Mouse (Mus musculus): ENCODE measurements around the gene Myh2. TPM values are rescaled to one million over a fixed set of nuclear protein-coding genes. Genes with fewer than 3 reads are reported as not detected.

Gene Myh2
- polyA plus RNA-seq (2015; fragmentation: Nextera tagmentation; extraction: Ambion mirVana), result 0.03 and 0.05 TPM in 2 replicates

DNA sequence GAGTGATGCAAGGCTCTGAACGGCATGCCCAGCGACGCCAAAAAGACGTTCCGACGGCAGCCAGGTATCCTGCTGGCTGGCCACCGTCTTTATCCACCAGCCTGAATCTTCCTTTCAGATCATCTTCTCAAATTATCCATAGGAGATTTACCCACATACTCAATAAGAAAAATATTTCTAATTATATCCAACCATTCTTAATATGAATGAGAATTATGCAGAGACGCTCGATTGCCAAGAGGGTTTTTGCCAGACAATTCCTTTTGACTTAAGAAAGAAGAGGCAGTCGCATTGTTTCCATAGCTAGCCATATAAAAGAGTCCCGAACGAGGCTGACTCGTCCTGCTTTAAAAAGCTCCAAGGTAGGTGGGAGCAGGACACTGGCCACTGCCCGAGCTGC, at the start of gene Myh2:
TSS of gene Myh2 (plus strand) at position 301 of the 400 bp plus-strand sequence.
- Histone ChIP-seq H3K4me3 (ENCODE audit: low read length) (no peak within 1 kb of the TSS), H3K27me3 (ENCODE audit: control insufficient read depth, insufficient read depth, low read length) (no peaks in the 10 kb centered on the region), H3K9ac (ENCODE audit: low read length) (no peak within 1 kb of the TSS), H3K9me3 (replicated peaks; ENCODE audit: control insufficient read depth, low read length) (no peaks in the 10 kb centered on the region), H3K4me1 (ENCODE audit: control insufficient read depth, insufficient read depth, low read length) (no peaks in the 10 kb centered on the region), H3K36me3 (ENCODE audit: control insufficient read depth, insufficient read depth) (no peaks in the 10 kb centered on the region), H3K27ac (ENCODE audit: low read length) (no peak within 1 kb of the TSS), H3K4me2 (ENCODE audit: low read depth, low read length) (no peak within 1 kb of the TSS)
- no peak for ATAC-seq (replicated peaks; ENCODE audit: extremely low read depth, insufficient read depth, low FRiP score)
- 81% methylated on average over 14 of the region's 14 CpGs for WGBS

DNA sequence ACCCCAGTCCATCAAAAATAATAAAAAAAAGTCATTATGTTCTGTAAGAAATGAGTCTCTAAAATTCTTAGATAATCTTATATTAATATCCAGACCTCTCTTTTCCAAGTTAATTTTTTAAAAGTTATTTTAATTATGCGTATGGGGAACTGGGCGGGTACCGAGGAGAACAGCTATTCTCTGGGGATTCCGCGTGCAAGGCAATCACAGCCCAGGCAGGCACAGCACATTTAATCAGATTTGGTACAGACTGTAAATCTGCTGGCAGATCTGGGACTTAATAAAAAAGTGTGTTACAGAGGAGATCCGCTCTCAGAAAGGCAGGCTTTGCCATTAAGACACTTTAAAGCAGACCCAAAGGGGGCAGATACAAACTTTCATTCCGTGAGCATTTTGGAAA, 45.9 kb upstream of the Myh2 start:
- no peak overlapping the region for H3K27ac ChIP-seq (ENCODE audit: low read length)
- 86% methylated on average over 7 of the region's 7 CpGs for WGBS
- H3K4me3 ChIP-seq (ENCODE audit: low read length), result no peak overlapping the region
- H3K36me3 ChIP-seq (ENCODE audit: control insufficient read depth, insufficient read depth), result no peaks in the 10 kb centered on the region
- no peaks in the 10 kb centered on the region for H3K4me1 ChIP-seq (ENCODE audit: control insufficient read depth, insufficient read depth, low read length)
- no peaks in the 10 kb centered on the region for H3K9me3 ChIP-seq (replicated peaks; ENCODE audit: control insufficient read depth, low read length)
- H3K9ac ChIP-seq (ENCODE audit: low read length), result no peak overlapping the region
- ATAC-seq (replicated peaks; ENCODE audit: extremely low read depth, insufficient read depth, low FRiP score), result no peak
- H3K27me3 ChIP-seq (ENCODE audit: control insufficient read depth, insufficient read depth, low read length), result no peaks in the 10 kb centered on the region
- H3K4me2 ChIP-seq (ENCODE audit: low read depth, low read length), result no peak overlapping the region

DNA sequence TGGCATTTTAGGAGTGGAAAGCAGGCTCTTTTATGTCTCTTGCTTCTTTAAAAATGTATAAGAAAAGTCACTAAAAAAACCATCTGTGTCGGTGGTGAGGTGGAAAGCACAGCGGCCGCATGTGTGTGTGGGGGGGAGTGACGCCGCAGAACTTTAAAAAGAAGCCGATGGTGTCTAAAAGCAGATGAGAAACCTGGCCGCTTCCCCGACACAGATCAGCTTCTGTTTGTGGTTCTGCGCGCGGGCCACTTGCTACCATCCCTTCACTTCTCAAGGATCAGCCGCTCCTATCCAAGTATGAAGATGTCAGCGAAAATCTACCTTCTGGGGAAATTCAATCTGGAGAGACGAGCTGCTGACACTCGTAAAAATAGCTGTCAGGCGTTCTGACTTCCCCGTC, 45.5 kb upstream of the Myh2 start:
- H3K4me2 ChIP-seq (ENCODE audit: low read depth, low read length), result no peak overlapping the region
- no peak overlapping the region for H3K27ac ChIP-seq (ENCODE audit: low read length)
- H3K36me3 ChIP-seq (ENCODE audit: control insufficient read depth, insufficient read depth), result no peaks in the 10 kb centered on the region
- H3K4me3 ChIP-seq (ENCODE audit: low read length), result no peak overlapping the region
- H3K9ac ChIP-seq (ENCODE audit: low read length), result no peak overlapping the region
- H3K4me1 ChIP-seq (ENCODE audit: control insufficient read depth, insufficient read depth, low read length), result no peaks in the 10 kb centered on the region
- no peaks in the 10 kb centered on the region for H3K27me3 ChIP-seq (ENCODE audit: control insufficient read depth, insufficient read depth, low read length)
- ATAC-seq (replicated peaks; ENCODE audit: extremely low read depth, insufficient read depth, low FRiP score), result no peak
- WGBS, result 65% methylated on average over 17 of the region's 17 CpGs
- H3K9me3 ChIP-seq (replicated peaks; ENCODE audit: control insufficient read depth, low read length), result no peaks in the 10 kb centered on the region

DNA sequence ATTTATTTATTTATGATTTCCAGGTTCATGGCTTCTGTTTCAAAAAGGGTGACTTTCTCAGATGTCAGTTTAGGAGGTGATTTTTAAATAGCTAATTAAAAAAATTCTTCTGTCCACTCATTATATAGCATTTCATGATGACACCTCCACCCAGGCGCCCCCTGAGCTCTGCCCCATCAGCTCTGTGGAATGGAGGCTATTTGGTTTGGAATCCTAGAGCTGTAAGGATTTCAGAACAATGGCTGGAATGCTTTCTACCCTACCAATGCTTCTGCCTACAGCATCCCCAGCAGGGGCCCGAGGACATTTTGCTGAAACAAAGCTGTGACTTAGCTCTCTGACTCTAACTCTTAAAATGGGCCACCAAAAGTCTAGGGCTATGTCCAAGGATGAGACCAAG, 37.3 kb upstream of the Myh2 start:
- 68% methylated on average over 2 of the region's 2 CpGs for WGBS
- Histone ChIP-seq H3K27ac (ENCODE audit: low read length) (no peak overlapping the region), H3K9me3 (replicated peaks; ENCODE audit: control insufficient read depth, low read length) (no peaks in the 10 kb centered on the region), H3K4me3 (ENCODE audit: low read length) (no peak overlapping the region), H3K9ac (ENCODE audit: low read length) (no peak overlapping the region), H3K27me3 (ENCODE audit: control insufficient read depth, insufficient read depth, low read length) (no peaks in the 10 kb centered on the region), H3K36me3 (ENCODE audit: control insufficient read depth, insufficient read depth) (no peaks in the 10 kb centered on the region), H3K4me2 (ENCODE audit: low read depth, low read length) (no peak overlapping the region), H3K4me1 (ENCODE audit: control insufficient read depth, insufficient read depth, low read length) (no peaks in the 10 kb centered on the region)
- no peak for ATAC-seq (replicated peaks; ENCODE audit: extremely low read depth, insufficient read depth, low FRiP score)

DNA sequence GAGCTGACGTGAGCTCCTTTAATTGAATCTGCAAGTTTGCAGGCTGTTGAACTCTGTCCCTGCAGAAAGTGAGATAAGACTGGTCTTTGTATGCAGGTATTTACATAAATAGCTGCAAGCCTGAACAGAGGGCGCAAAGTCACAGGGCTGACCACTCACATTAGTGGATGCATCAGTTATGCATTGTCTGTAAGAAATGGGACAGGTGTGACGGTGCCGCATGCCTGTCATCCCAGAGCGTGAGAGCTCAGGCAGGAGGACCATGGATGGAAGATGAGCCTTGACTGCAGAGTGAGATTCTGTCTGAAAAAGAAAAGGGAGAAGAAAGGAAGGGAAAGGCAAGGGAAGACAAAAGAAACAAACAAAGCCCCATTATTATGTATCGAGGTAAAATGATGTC, 36.2 kb upstream of the Myh2 start:
- Histone ChIP-seq H3K27ac (ENCODE audit: low read length) (no peak overlapping the region), H3K9ac (ENCODE audit: low read length) (no peak overlapping the region), H3K9me3 (replicated peaks; ENCODE audit: control insufficient read depth, low read length) (no peaks in the 10 kb centered on the region), H3K4me3 (ENCODE audit: low read length) (no peak overlapping the region), H3K4me2 (ENCODE audit: low read depth, low read length) (no peak overlapping the region), H3K36me3 (ENCODE audit: control insufficient read depth, insufficient read depth) (no peaks in the 10 kb centered on the region), H3K27me3 (ENCODE audit: control insufficient read depth, insufficient read depth, low read length) (no peaks in the 10 kb centered on the region), H3K4me1 (ENCODE audit: control insufficient read depth, insufficient read depth, low read length) (no peaks in the 10 kb centered on the region)
- 72% methylated on average over 6 of the region's 6 CpGs for WGBS
- ATAC-seq (replicated peaks; ENCODE audit: extremely low read depth, insufficient read depth, low FRiP score), result no peak

DNA sequence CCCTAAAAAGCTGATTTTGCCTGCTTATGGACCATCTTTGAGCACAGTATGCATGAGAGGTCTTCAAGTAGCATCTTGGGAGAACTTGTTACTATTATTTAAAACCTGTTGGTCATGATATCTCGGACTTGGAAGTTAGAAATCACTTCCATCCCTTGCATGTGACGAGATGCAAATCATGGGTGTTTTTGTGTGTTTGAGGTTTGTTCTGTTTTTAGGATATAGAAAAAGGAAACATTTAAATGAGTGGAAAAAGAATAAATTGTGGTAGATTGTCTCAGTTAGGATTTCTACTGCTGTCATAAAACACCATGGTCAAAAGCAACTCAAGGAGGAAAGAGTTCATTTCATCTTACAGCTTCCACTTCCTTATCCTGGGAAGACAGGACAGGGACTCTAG, 35.3 kb upstream of the Myh2 start:
- no peak overlapping the region for H3K27ac ChIP-seq (ENCODE audit: low read length)
- H3K4me1 ChIP-seq (ENCODE audit: control insufficient read depth, insufficient read depth, low read length), result no peaks in the 10 kb centered on the region
- no peak for ATAC-seq (replicated peaks; ENCODE audit: extremely low read depth, insufficient read depth, low FRiP score)
- H3K4me2 ChIP-seq (ENCODE audit: low read depth, low read length), result no peak overlapping the region
- 83% methylated on average over 2 of the region's 2 CpGs for WGBS
- H3K27me3 ChIP-seq (ENCODE audit: control insufficient read depth, insufficient read depth, low read length), result no peaks in the 10 kb centered on the region
- no peak overlapping the region for H3K9ac ChIP-seq (ENCODE audit: low read length)
- no peaks in the 10 kb centered on the region for H3K9me3 ChIP-seq (replicated peaks; ENCODE audit: control insufficient read depth, low read length)
- H3K36me3 ChIP-seq (ENCODE audit: control insufficient read depth, insufficient read depth), result no peaks in the 10 kb centered on the region
- no peak overlapping the region for H3K4me3 ChIP-seq (ENCODE audit: low read length)

DNA sequence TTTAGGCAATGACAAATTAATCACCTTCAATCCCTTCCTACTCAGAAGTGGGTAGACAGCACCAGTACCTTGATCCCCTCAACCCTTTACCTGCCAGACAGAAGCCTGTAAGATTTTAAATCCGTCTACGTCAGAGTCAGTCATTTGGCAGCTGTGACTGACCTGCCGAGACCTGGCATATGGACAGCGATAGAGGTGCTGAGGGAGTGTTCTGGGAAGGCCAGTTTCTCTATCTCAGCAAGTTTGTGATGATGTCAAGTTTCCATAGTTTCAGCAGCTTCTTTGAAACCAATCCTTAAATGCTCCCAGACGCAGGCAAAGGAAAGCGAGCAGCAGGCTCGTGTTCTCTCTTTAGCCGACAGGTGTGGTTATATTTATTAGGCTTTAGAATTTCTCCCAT, 31.3 kb upstream of the Myh2 start:
- Histone ChIP-seq H3K36me3 (ENCODE audit: control insufficient read depth, insufficient read depth) (no peaks in the 10 kb centered on the region), H3K9me3 (replicated peaks; ENCODE audit: control insufficient read depth, low read length) (no peaks in the 10 kb centered on the region), H3K4me3 (ENCODE audit: low read length) (no peak overlapping the region), H3K4me1 (ENCODE audit: control insufficient read depth, insufficient read depth, low read length) (no peaks in the 10 kb centered on the region), H3K27me3 (ENCODE audit: control insufficient read depth, insufficient read depth, low read length) (no peaks in the 10 kb centered on the region), H3K27ac (ENCODE audit: low read length) (no peak overlapping the region), H3K9ac (ENCODE audit: low read length) (no peak overlapping the region), H3K4me2 (ENCODE audit: low read depth, low read length) (no peak overlapping the region)
- no peak for ATAC-seq (replicated peaks; ENCODE audit: extremely low read depth, insufficient read depth, low FRiP score)
- whole genome bisulfite sequencing, result 65% methylated on average over 8 of the region's 8 CpGs

DNA sequence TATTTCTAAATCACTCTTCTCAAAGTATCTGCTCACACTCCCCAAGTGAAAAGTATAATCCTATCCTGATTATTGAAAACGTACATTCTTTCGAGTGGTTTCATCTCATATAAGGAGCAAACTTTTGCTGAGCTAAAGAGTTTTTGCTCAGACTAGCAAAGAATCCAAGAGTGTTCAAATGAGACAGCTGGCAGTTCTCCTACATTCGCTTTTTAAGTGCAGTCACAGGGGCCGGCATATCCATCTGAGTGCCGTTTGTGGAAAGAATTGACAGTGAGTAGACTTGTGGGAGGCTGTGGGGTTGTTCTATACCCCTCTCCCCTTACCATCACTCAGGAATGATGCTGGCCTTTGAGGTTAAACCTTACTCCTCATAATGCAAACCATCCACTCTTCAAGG, 30.7 kb upstream of the Myh2 start:
- no peak overlapping the region for H3K27ac ChIP-seq (ENCODE audit: low read length)
- 59% methylated on average over 5 of the region's 5 CpGs for WGBS
- no peak overlapping the region for H3K4me2 ChIP-seq (ENCODE audit: low read depth, low read length)
- no peaks in the 10 kb centered on the region for H3K9me3 ChIP-seq (replicated peaks; ENCODE audit: control insufficient read depth, low read length)
- no peaks in the 10 kb centered on the region for H3K4me1 ChIP-seq (ENCODE audit: control insufficient read depth, insufficient read depth, low read length)
- no peak overlapping the region for H3K4me3 ChIP-seq (ENCODE audit: low read length)
- ATAC-seq (replicated peaks; ENCODE audit: extremely low read depth, insufficient read depth, low FRiP score), result no peak
- no peaks in the 10 kb centered on the region for H3K27me3 ChIP-seq (ENCODE audit: control insufficient read depth, insufficient read depth, low read length)
- H3K36me3 ChIP-seq (ENCODE audit: control insufficient read depth, insufficient read depth), result no peaks in the 10 kb centered on the region
- no peak overlapping the region for H3K9ac ChIP-seq (ENCODE audit: low read length)

DNA sequence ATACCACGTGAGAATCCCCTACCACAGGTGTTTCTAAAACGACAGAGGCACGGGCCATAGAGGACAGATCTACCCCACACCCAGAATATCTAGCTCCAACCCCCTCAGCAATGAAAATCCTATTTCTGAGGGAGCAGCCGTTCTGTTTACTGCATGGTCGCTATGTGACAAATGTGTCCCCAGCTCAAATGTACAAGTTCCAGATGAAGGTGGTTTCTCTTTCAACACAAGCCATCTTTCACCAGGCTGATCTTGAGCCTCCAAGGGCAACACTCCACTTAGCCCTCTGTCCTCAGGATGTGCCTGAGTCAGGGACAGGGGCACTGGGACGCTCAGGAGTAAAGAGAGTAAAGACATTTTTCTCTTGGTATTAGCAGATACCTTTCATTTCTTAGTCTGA, 29.8 kb upstream of the Myh2 start:
- H3K27me3 ChIP-seq (ENCODE audit: control insufficient read depth, insufficient read depth, low read length), result no peaks in the 10 kb centered on the region
- H3K9me3 ChIP-seq (replicated peaks; ENCODE audit: control insufficient read depth, low read length), result no peaks in the 10 kb centered on the region

DNA sequence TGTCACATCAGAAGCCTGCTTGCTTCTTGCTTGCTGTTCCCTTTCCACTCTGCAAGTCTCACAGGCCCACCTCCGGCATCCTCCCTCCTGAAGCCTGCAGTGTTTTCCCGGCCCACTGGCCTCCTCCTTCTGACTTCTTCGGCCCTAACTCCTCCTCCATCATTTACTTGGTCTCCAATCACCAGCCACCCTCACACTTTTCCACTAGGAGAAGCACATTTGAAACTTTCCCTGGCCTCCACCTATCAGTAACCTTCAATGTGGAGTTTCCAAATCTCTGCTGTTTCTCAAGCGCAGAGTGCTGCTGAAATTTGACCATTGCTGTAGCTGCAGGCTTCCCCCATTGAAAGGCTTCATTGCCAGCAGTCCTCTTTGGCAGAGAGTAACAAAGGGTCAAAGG, 28.8 kb upstream of the Myh2 start:
- WGBS, result 55% methylated on average over 4 of the region's 4 CpGs
- no peak for ATAC-seq (replicated peaks; ENCODE audit: extremely low read depth, insufficient read depth, low FRiP score)
- no peaks in the 10 kb centered on the region for H3K4me1 ChIP-seq (ENCODE audit: control insufficient read depth, insufficient read depth, low read length)
- H3K9ac ChIP-seq (ENCODE audit: low read length), result no peak overlapping the region
- H3K4me3 ChIP-seq (ENCODE audit: low read length), result no peak overlapping the region
- H3K36me3 ChIP-seq (ENCODE audit: control insufficient read depth, insufficient read depth), result no peaks in the 10 kb centered on the region
- no peaks in the 10 kb centered on the region for H3K27me3 ChIP-seq (ENCODE audit: control insufficient read depth, insufficient read depth, low read length)
- H3K4me2 ChIP-seq (ENCODE audit: low read depth, low read length), result no peak overlapping the region
- no peak overlapping the region for H3K27ac ChIP-seq (ENCODE audit: low read length)
- no peaks in the 10 kb centered on the region for H3K9me3 ChIP-seq (replicated peaks; ENCODE audit: control insufficient read depth, low read length)

More for the DNA sequence above, 29.8 kb upstream of the Myh2 start:
- no peaks in the 10 kb centered on the region for H3K36me3 ChIP-seq (ENCODE audit: control insufficient read depth, insufficient read depth)
- H3K27ac ChIP-seq (ENCODE audit: low read length), result no peak overlapping the region
- no peak for ATAC-seq (replicated peaks; ENCODE audit: extremely low read depth, insufficient read depth, low FRiP score)
- H3K4me1 ChIP-seq (ENCODE audit: control insufficient read depth, insufficient read depth, low read length), result no peaks in the 10 kb centered on the region
- H3K4me3 ChIP-seq (ENCODE audit: low read length), result no peak overlapping the region
- H3K9ac ChIP-seq (ENCODE audit: low read length), result no peak overlapping the region
- 58% methylated on average over 6 of the region's 6 CpGs for WGBS
- no peak overlapping the region for H3K4me2 ChIP-seq (ENCODE audit: low read depth, low read length)
